Mouse (Mus musculus): ENCODE results near the gene Zfp781. TPM values are rescaled to one million over a fixed set of nuclear protein-coding genes. Genes with fewer than 3 reads are reported as not detected.
"Not testable (repeated sequence)": the region's sequence is repeated elsewhere in the genome, so short reads cannot be mapped to it uniquely, and the experiment has no call there.

Zfp781 gene
- total RNA-seq (2021): 1 to 10 TPM in 1 of 2 experiments, under 1 TPM in 1; 0.78 to 1.3 TPM
- long read RNA-seq, experiment 1: 0 reads
- long read RNA-seq, experiment 2: 0 reads

DNA sequence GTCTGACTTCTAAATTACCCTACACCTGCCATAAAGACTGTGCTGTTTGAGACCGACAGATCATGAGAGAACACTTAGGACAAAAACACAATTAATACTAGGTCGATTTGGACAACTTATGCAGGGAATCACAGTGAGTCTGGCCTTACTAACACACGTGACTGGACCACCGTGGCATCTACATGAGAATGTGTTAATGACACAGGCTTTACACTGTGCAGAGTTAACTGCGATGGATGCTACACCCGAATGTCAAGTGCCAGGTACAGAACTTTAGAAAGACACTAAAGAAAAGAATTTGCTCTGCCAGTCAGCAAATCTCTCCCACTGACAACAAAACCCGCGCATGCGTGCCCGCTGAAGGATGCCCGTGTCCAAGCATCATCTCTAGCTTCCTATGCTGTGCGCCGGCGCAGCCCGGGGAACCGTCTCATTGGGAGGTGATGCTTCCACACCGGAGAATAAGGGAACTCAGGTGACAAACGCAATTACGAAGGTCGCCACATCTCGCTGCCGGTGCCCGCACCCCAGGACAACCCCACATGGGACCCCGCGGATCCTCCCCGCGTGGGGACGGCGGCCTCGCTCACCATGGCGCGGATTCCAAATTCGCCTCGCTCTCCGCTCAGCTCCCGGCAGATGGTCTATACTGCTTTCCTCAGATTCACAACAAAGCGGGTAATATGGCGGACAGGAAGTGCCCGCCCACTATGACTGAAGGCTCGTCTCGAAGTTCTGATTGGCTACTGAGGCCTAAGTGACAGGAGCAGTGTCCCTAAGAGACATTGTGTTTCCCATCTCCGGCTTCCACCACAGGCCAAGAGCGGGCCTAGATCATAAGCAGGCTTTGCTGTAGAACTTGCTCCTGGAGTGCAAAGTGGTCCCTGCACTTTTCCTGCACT is at the start of gene Zfp781:
TSS of gene Zfp781 (minus strand) at position 639 of the 902 bp plus-strand sequence.
- intact Hi-C loops (cut with DNase I; ENCODE audit: low total_unique reads); DNase-seq: not testable (repeated sequence)

DNA sequence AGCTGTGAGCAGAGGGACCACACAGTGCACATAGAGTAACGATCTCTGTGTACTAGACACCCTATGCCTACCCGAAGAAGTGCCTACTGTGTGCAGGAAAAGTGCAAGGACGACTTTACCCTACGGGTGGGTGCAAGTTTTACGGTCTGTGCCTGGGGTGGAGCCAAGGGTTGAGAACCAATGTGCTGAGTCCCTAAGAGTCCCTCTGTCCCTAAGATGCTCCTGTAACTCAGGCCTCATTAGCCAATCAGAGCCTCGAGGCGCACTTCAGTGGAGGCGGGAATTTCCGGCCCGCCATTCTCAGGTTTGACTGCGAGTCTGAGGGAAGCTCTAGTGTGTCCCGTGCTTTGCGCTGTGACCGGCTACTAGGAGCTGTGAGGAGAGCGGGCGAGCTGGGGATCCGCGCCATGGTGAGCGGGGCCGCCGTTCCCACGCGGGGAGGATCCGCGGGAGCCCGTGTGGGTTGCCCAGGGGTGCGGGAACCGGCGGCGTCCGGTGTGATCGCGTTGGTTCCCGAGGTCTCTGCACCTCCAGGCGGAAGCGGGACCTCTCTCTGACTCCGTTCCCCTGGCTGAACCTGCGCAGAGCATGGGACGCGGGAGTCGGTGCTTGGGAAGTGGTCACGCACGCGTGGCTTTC is 48.2 kb upstream of the Zfp781 start:
- DNase-seq; intact Hi-C loops (cut with DNase I; ENCODE audit: low total_unique reads): not testable (repeated sequence)

DNA sequence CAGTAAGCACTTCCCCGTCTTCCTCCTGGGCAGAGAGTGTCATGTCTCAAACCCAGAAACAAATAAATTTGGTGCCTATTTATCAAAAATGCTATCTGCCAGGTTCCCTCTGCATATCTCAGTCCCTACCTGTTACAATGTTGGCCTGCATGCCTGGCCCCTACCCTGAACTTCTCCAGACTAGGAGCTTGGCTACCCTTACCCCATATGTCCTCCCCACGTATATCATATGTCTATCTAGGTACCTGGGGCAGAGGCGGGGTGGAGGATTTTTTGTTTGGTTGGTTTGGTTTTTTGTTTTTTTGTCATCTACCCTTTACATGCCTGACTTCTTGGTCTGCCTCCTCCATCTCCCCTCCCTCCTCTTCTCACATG is 451 bp upstream of the Zfp781 start:
- DNase-seq; intact Hi-C loops (cut with DNase I; ENCODE audit: low total_unique reads): not testable (repeated sequence)

DNA sequence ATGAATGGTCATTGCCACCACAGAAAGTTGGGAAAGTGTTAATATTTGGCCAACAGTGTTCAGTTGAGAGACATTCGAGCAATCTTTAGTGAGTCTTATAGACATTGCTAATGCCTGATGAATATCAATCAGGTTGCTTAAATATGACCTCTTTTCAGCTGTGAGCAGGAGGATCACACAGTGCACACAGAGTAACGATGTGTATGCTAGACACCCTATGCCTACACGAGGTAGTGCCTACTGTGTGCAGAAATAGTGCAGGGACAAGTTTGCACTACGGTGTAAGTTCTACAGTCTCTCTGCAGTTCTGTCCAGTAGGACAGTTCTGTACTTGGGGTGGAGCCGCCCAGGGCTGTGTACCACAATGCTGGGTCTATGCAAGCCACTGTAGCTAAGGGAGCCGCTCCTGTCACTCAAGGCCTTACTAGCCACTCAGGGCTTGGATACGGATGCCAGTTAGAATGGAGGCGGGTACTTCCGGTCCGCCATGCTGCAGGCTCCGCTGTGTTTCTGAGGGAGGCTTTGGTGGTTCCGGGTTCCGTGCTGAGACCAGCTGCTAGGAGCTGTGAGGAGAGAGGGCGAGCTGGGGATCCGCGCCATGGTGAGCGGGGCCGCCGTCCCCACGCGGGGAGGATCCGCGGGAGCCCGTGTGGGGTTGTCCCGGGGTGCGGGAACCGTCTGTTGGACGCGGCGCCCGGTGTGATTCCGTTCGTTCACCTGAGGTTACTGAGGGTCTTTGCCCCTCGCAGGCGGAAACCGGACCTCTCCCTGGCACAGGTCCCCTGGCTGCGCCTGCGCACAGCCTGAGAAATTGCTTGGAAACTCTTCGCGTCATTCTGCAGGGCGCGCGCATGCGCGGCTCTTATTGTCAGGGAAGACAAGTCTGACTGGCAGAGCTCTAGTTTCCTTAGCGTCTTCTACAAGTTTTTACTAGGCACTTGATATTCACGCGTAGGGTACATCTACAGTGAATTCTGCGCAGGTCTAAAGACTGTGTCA is 66.6 kb downstream of the Zfp781 start, which contains the start of gene Gm32687:
TSS of gene Gm32687 (plus strand) at position 526 of the 999 bp plus-strand sequence.
- intact Hi-C loops (cut with DNase I; ENCODE audit: low total_unique reads): not testable (repeated sequence)

More for the DNA sequence above, 66.6 kb downstream of the Zfp781 start, which contains the start of gene Gm32687:
- DNase-seq: peak; percentile 0

Other genes starting within 250 kb of the Zfp781 start
- 1 to 10 TPM; 3.3 to 6.1 TPM for gene Zfp433, start 225.7 kb downstream of the Zfp781 start, total RNA-seq (2021)
- 1 to 10 TPM in 1 of 2 experiments, under 1 TPM in 1; 0.55 to 2.3 TPM for gene Gm3055, start 159.3 kb downstream of the Zfp781 start, total RNA-seq (2021)
- gene Gm4767, start 118.3 kb downstream of the Zfp781 start, total RNA-seq (2021): under 1 TPM; 0.86 to 0.92 TPM
- gene Gm32687, start 66.5 kb downstream of the Zfp781 start, total RNA-seq (2021): 1 to 10 TPM; 1.1 to 2.7 TPM
- gene Zfp873, start 117.6 kb upstream of the Zfp781 start, total RNA-seq (2021): 1 to 10 TPM; 2.5 to 3.3 TPM
- gene BC024063, start 152.9 kb upstream of the Zfp781 start, total RNA-seq (2021): 1 to 10 TPM; 1.8 to 1.9 TPM
- 1 to 10 TPM; 1.9 to 2.0 TPM for gene AU041133, start 197.5 kb upstream of the Zfp781 start, total RNA-seq (2021)

Measured in gastrocnemius, postnatal 14 days (tissue).